21 mouse cellular contexts compared by ENCODE assay signal in genomic region chr9:29161059-29161642, GRCm38 (mm10).
DNase-seq lines count a peak whose midpoint lies in the region; ATAC-seq and TF ChIP-seq lines count a peak whose summit lies in the region.
"Had no signal": no experiment of that assay in that cellular context is flagged by ENCODE, and none has a peak within 500 bp of the region (broad histone marks: within the 10 kb centered on the region; RNA-seq: fewer than 3 reads in every experiment).

No protein-coding gene starts in this region.

- no peak overlapping the region for H3K27ac ChIP-seq in forebrain, postnatal 0 days (ENCODE audit: low read depth, low read length)
- no peak overlapping the region for H3K27ac ChIP-seq in forebrain, embryonic 10.5 days
- no peak overlapping the region for H3K27ac ChIP-seq in midbrain, embryonic 14.5 days (replicated peaks; ENCODE audit: low read depth, low read length)
- no peak overlapping the region for H3K27ac ChIP-seq in midbrain, embryonic 11.5 days (ENCODE audit: low read depth, low read length)
- no peak overlapping the region for H3K27ac ChIP-seq in hindbrain, postnatal 0 days
- H3K27ac ChIP-seq: embryonic facial prominence, embryonic 13.5 days; intestine, embryonic 15.5 days; left cerebral cortex, adult 2 months; liver, embryonic 12.5 days; midbrain, embryonic 10.5 days; stomach, postnatal 0 days had no signal

- no peak overlapping the region for H3K4me3 ChIP-seq in forebrain, postnatal 0 days (ENCODE audit: low read depth, low read length)
- H3K4me3 ChIP-seq in forebrain, embryonic 10.5 days: no peak overlapping the region
- H3K4me3 ChIP-seq in midbrain, embryonic 14.5 days (replicated peaks; ENCODE audit: low read depth, low read length): no peak overlapping the region
- no peak overlapping the region for H3K4me3 ChIP-seq in midbrain, embryonic 11.5 days (ENCODE audit: low read depth, low read length)
- no peak overlapping the region for H3K4me3 ChIP-seq in hindbrain, postnatal 0 days (ENCODE audit: low read length)
- H3K4me3 ChIP-seq: embryonic facial prominence, embryonic 13.5 days; intestine, embryonic 15.5 days; left cerebral cortex, adult 2 months; liver, embryonic 12.5 days; midbrain, embryonic 10.5 days had no signal

- intact Hi-C loops in gastrocnemius, postnatal 14 days (cut with DNase I; ENCODE audit: low total_unique reads): no loop called here

- no peak overlapping the region for H3K9ac ChIP-seq in forebrain, postnatal 0 days
- no peak overlapping the region for H3K9ac ChIP-seq in midbrain, embryonic 14.5 days (replicated peaks; ENCODE audit: low read length)
- H3K9ac ChIP-seq in midbrain, embryonic 11.5 days (ENCODE audit: low read length): no peak overlapping the region
- H3K9ac ChIP-seq in hindbrain, postnatal 0 days (replicated peaks; ENCODE audit: low read length): no peak overlapping the region
- H3K9ac ChIP-seq: embryonic facial prominence, embryonic 13.5 days; intestine, embryonic 15.5 days; liver, embryonic 12.5 days had no signal

- WGBS in forebrain, postnatal 0 days: 35% methylated on average over 7 of the region's 7 CpGs
- WGBS in forebrain, embryonic 10.5 days: 45% methylated on average over 7 of the region's 7 CpGs
- 34% methylated on average over 7 of the region's 7 CpGs for WGBS in midbrain, embryonic 14.5 days
- 46% methylated on average over 7 of the region's 7 CpGs for WGBS in midbrain, embryonic 11.5 days
- 32% methylated on average over 7 of the region's 7 CpGs for WGBS in hindbrain, postnatal 0 days

- ATAC-seq in forebrain, postnatal 0 days: peak; percentile 25; the same call in 1 of the 2 replicates
- ATAC-seq in midbrain, embryonic 14.5 days (ENCODE audit: low FRiP score, low TSS enrichment): no peak
- ATAC-seq in midbrain, embryonic 11.5 days (ENCODE audit: low FRiP score): no peak
- ATAC-seq in hindbrain, postnatal 0 days: no peak
- ATAC-seq: intestine, embryonic 15.5 days; liver, embryonic 12.5 days had no signal

- H3K4me1 ChIP-seq in forebrain, postnatal 0 days (ENCODE audit: insufficient read depth): no peaks in the 10 kb centered on the region
- H3K4me1 ChIP-seq in forebrain, embryonic 10.5 days: peaks cover 4% of the 10 kb centered on the region; the same call in 1 of the 2 replicates
- no peaks in the 10 kb centered on the region for H3K4me1 ChIP-seq in midbrain, embryonic 14.5 days (ENCODE audit: control insufficient read depth, insufficient read depth, low read length)
- H3K4me1 ChIP-seq in midbrain, embryonic 11.5 days (ENCODE audit: control insufficient read depth, insufficient read depth, low read length): no peaks in the 10 kb centered on the region
- no peaks in the 10 kb centered on the region for H3K4me1 ChIP-seq in hindbrain, postnatal 0 days (ENCODE audit: insufficient read depth, low read length)
- H3K4me1 ChIP-seq: embryonic facial prominence, embryonic 13.5 days; intestine, embryonic 15.5 days; liver, embryonic 12.5 days; midbrain, embryonic 10.5 days had no signal

- H3K27me3 ChIP-seq in forebrain, postnatal 0 days (ENCODE audit: insufficient read depth, low read length): no peaks in the 10 kb centered on the region
- no peaks in the 10 kb centered on the region for H3K27me3 ChIP-seq in forebrain, embryonic 10.5 days (ENCODE audit: poor library complexity, severe bottlenecking)
- H3K27me3 ChIP-seq in midbrain, embryonic 14.5 days (ENCODE audit: control insufficient read depth, insufficient read depth, low read length): no peaks in the 10 kb centered on the region
- H3K27me3 ChIP-seq in midbrain, embryonic 11.5 days (ENCODE audit: control insufficient read depth, insufficient read depth, low read length): no peaks in the 10 kb centered on the region
- H3K27me3 ChIP-seq in hindbrain, postnatal 0 days (ENCODE audit: insufficient read depth, low read length): no peaks in the 10 kb centered on the region
- H3K27me3 ChIP-seq: embryonic facial prominence, embryonic 13.5 days; intestine, embryonic 15.5 days; liver, embryonic 12.5 days had no signal

- TF ChIP-seq CTCF in forebrain, postnatal 0 days (IDR thresholded peaks at IDR 0.05; ENCODE audit: low read depth): no peak
- TF ChIP-seq CTCF in hindbrain, postnatal 0 days (IDR thresholded peaks at IDR 0.05; ENCODE audit: low read depth): no peak

- DNase-seq in forebrain, postnatal 0 days: no peak
- no peak for DNase-seq in forebrain, embryonic 10.5 days (ENCODE audit: extremely low spot score, low spot score)
- DNase-seq in midbrain, embryonic 14.5 days: peak; percentile 31
- no peak for DNase-seq in midbrain, embryonic 11.5 days (ENCODE audit: low spot score, missing footprints)
- DNase-seq in hindbrain, postnatal 0 days (ENCODE audit: low spot score): peak; percentile 6
- no peak for DNase-seq in gastrocnemius, postnatal 14 days
- DNase-seq in right cerebral cortex, postnatal 25 days: no peak
- DNase-seq: cerebellum, postnatal 10 days; heart, adult 18-20 months; heart, postnatal 36 days; kidney, postnatal 4 days; layer of hippocampus, adult 9-11 months; left cerebral cortex, postnatal 4 days; lung, adult 2 months; lung, postnatal 36 days had no signal

- no peaks in the 10 kb centered on the region for H3K9me3 ChIP-seq in forebrain, postnatal 0 days (ENCODE audit: low read length)
- H3K9me3 ChIP-seq in forebrain, embryonic 10.5 days: no peaks in the 10 kb centered on the region
- H3K9me3 ChIP-seq in midbrain, embryonic 14.5 days (ENCODE audit: control insufficient read depth, low read length): no peaks in the 10 kb centered on the region
- no peaks in the 10 kb centered on the region for H3K9me3 ChIP-seq in midbrain, embryonic 11.5 days (ENCODE audit: control insufficient read depth, low read length)
- H3K9me3 ChIP-seq in hindbrain, postnatal 0 days (ENCODE audit: low read length): no peaks in the 10 kb centered on the region
- H3K9me3 ChIP-seq: embryonic facial prominence, embryonic 13.5 days; intestine, embryonic 15.5 days; liver, embryonic 12.5 days; midbrain, embryonic 10.5 days had no signal

- H3K4me2 ChIP-seq in forebrain, postnatal 0 days (ENCODE audit: low read depth): no peak overlapping the region
- H3K4me2 ChIP-seq in midbrain, embryonic 14.5 days (ENCODE audit: low read length): no peak overlapping the region
- no peak overlapping the region for H3K4me2 ChIP-seq in midbrain, embryonic 11.5 days
- no peak overlapping the region for H3K4me2 ChIP-seq in hindbrain, postnatal 0 days (ENCODE audit: low read depth, low read length)
- H3K4me2 ChIP-seq: embryonic facial prominence, embryonic 13.5 days; intestine, embryonic 15.5 days; liver, embryonic 12.5 days had no signal

- no peaks in the 10 kb centered on the region for H3K36me3 ChIP-seq in forebrain, postnatal 0 days (ENCODE audit: insufficient read depth)
- H3K36me3 ChIP-seq in forebrain, embryonic 10.5 days (replicated peaks): no peaks in the 10 kb centered on the region
- no peaks in the 10 kb centered on the region for H3K36me3 ChIP-seq in midbrain, embryonic 14.5 days (ENCODE audit: control insufficient read depth, insufficient read depth, low read length)
- no peaks in the 10 kb centered on the region for H3K36me3 ChIP-seq in midbrain, embryonic 11.5 days (ENCODE audit: control insufficient read depth, insufficient read depth, low read length)
- no peaks in the 10 kb centered on the region for H3K36me3 ChIP-seq in hindbrain, postnatal 0 days (ENCODE audit: insufficient read depth, low read length)
- H3K36me3 ChIP-seq: embryonic facial prominence, embryonic 13.5 days; intestine, embryonic 15.5 days; liver, embryonic 12.5 days; midbrain, embryonic 10.5 days had no signal

Comparison
In these comparisons a context has a peak if more than half of its experiments do, and no peak if none do; other contexts are left out.
1. DNase-seq: peak in midbrain, embryonic 14.5 days (single experiment) and hindbrain, postnatal 0 days (single experiment); none in forebrain, postnatal 0 days (single experiment), forebrain, embryonic 10.5 days (single experiment), midbrain, embryonic 11.5 days (single experiment), gastrocnemius, postnatal 14 days (single experiment) and right cerebral cortex, postnatal 25 days (single experiment).